Mouse (Mus musculus): ENCODE data around the gene Dph1.

The Dph1 gene

GRCm38 (mm10) chr11:75139122-75139963 is 51.7 kb downstream of the Dph1 start:
- in situ Hi-C loops (cut with MboI; ENCODE audit: low sequenced_read_pairs): no loop called here

- in situ Hi-C loops (cut with MboI; ENCODE audit: low sequenced_read_pairs): no loop called here
Measured at GRCm38 (mm10) chr11:75136666-75137398, 54.2 kb downstream of the Dph1 start.

- in situ Hi-C loops (cut with MboI; ENCODE audit: low sequenced_read_pairs): no loop called here
Measured at GRCm38 (mm10) chr11:75135358-75135757, 55.7 kb downstream of the Dph1 start.

GRCm38 (mm10) chr11:75134485-75135068 is 56.5 kb downstream of the Dph1 start:
- in situ Hi-C loops (cut with MboI; ENCODE audit: low sequenced_read_pairs): no loop called here

- in situ Hi-C loops (cut with MboI; ENCODE audit: low sequenced_read_pairs): no loop called here
Measured at GRCm38 (mm10) chr11:75133951-75134350, 57.1 kb downstream of the Dph1 start.

- in situ Hi-C loops (cut with MboI; ENCODE audit: low sequenced_read_pairs): no loop called here
Measured at GRCm38 (mm10) chr11:75133391-75133790, 57.6 kb downstream of the Dph1 start.

GRCm38 (mm10) chr11:75132278-75132677 is 58.8 kb downstream of the Dph1 start:
- in situ Hi-C loops (cut with MboI; ENCODE audit: low sequenced_read_pairs): no loop called here

- in situ Hi-C loops (cut with MboI; ENCODE audit: low sequenced_read_pairs): no loop called here
Measured at GRCm38 (mm10) chr11:75131300-75131699, 59.7 kb downstream of the Dph1 start.

- in situ Hi-C loops (cut with MboI; ENCODE audit: low sequenced_read_pairs): no loop called here
Measured at GRCm38 (mm10) chr11:75129481-75129880, 61.6 kb downstream of the Dph1 start.
